Mouse (Mus musculus): ENCODE data around the gene 4930583I09Rik.

Gene 4930583I09Rik

DNA sequence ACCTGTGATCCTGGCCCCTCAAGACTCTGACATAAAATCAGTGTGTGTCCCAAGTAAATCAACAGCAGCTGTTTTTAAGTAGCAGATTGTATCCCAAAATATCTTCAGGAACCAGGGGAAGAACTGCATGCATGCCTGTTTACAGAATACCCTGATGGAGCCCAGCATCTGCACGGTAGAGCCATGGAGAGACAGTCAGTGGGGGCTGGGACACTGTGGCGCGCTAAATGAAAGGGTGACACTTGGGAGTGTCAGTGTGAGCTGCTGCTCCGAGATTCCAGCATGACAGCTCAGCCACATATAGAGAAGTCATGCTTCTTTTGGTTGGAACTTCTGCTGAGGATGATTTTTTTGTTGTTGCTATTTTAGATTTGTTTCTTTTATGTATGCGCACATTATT, 43.2 kb downstream of the 4930583I09Rik start:
- no peak for DNase-seq

DNA sequence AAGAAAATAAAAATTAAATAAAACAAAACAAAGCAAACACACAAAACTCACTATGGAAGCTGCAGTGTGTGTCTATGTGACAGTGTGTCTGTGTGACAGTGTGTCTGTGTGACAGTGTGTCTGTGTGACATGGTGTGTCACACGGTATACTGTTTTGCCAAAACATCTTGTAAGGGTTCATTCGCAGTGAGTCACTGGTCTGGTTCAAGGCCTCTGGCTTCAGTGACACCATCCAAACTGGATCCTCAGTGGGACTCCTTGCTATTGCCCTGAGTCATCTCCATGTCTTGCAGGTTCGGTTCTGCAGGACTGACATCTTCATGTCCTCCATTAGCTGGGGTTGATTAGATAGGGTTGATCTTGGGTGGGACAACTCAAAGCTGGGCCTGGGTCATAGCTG, 43.8 kb downstream of the 4930583I09Rik start:
- no peak for DNase-seq

DNA sequence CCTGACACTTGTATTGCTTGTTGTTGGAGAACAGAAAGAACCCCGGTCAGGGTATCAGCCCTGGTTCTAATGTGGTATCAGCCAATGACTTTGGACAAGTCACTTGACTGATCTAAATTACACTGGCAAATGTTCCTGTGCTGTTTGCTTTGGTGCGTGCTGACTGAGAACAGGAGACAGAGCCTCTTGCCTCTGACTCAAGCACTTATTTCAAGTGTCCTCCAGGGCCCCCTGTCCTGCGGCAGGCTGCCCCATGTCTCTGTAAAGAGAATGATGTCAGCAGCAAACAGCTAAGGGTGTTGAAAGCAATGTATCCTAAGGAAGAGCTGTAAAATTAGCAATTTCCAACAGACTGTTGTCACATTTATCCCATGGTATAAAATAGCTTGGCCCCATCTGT, 46.7 kb downstream of the 4930583I09Rik start:
- DNase-seq: no peak

DNA sequence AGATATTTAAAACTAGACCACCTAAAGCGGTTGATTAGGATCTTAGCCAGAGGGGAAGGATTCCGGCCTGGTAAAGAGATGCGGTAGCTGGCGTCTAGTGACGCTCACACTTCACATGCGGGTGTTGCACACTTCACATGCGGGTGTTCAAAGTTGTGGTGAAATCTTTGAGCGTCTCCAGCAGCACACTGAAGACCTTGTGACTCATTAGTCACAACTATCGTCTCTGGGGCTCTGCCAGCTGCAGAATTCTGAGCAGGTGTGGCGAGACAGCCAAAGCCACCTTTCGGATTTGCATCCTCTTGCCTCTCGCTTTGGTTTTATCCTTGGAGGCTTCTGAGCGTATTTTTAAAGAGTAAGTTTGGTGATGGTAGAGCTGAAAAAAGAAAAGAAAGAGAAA, 47.6 kb downstream of the 4930583I09Rik start:
- DNase-seq: no peak

DNA sequence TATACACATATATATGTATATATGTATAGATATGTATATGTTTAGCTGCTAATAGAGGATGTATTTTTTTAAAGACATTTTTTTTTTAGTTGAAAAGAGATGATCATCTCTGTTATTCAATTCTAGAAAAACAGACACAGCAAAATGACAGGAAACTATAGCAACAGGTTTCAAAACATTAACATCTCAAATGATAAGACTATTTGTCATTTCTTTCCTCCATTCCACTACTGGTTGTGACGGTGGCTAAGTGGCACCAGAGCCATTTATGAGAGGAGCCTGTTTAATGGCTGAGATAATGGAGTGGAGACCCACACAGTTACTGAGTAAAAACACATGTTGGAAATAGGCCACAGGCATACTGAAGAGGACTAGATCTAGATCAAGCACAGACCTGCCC, 49.9 kb downstream of the 4930583I09Rik start:
- DNase-seq: no peak
